Mouse (Mus musculus) heart, adult 10 weeks (tissue): ENCODE data around the gene Ssrp1. TPM values are rescaled to one million over a fixed set of nuclear protein-coding genes. Genes with fewer than 3 reads are reported as not detected.

Experiments
- polyA plus RNA-seq: library from polyadenylated mRNA; stranded (reverse); fragments of 350-450 nt; fragmentation: Illumina TruSeq; extraction: RNeasy Lipid Tissue Mini Kit (QIAGEN cat#74804); gene quantifications from one replicate; pipeline ENCODE4 v1.2.3, GENCODE M21; 2014; ENCODE audit warnings: low read depth, low replicate concordance

Ssrp1 gene
- 57.6 TPM for polyA plus RNA-seq

GRCm38 (mm10) chr2:85037047-85038026 lies at the start of gene Ssrp1, which contains the start of gene P2rx3:
TSS of gene Ssrp1 (plus strand) at chr2:85037234.
TSS of gene P2rx3 (minus strand) at chr2:85037462.

DNA sequence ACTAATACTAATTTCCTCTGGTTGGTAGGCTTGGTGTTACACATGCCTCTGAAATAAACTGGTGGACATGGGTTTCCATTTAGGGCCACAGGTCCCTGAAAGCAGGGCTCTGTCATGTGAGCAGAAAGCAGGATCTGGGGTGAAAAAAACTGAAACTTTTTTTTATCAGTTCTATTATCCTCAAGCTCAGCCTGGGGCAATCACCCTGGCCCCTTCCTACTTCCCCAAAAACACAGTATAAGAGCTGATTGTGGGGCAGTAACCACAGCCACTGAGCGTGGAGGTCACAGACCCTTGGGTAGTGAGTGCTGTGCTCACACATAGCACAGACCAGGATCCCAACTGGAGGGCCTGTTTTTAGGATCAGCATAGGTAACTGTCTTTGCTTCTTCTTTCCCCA lies 49.1 kb upstream of the Ssrp1 start, which contains the start of gene Prg3:
TSS of gene Prg3 (plus strand) at position 286 of the 400 bp plus-strand sequence.

GRCm38 (mm10) chr2:85047596-85048167 lies 10.6 kb downstream of the Ssrp1 start, which contains the start of gene Tnks1bp1:
TSS of gene Tnks1bp1 (plus strand) at chr2:85048022.

Other genes starting within 250 kb of the Ssrp1 start
- gene Ube2l6, start 238.4 kb upstream of the Ssrp1 start, polyA plus RNA-seq = 20.4 TPM
- gene Smtnl1, start 214.6 kb upstream of the Ssrp1 start, polyA plus RNA-seq = not detected
- gene Timm10, start 210.2 kb upstream of the Ssrp1 start, polyA plus RNA-seq = 113 TPM
- 2.1 TPM for gene Slc43a1, start 198.4 kb upstream of the Ssrp1 start, polyA plus RNA-seq
- 1.5 TPM for gene Rtn4rl2, start 150.5 kb upstream of the Ssrp1 start, polyA plus RNA-seq
- 77.8 TPM for gene Slc43a3, start 100.7 kb upstream of the Ssrp1 start, polyA plus RNA-seq
- gene Prg2, start 56.8 kb upstream of the Ssrp1 start, polyA plus RNA-seq = not detected
- gene Prg3, start 49.0 kb upstream of the Ssrp1 start, polyA plus RNA-seq = not detected
- gene P2rx3, start 228 bp downstream of the Ssrp1 start, polyA plus RNA-seq = 1.2 TPM
- 28.0 TPM for gene Tnks1bp1, start 10.8 kb downstream of the Ssrp1 start, polyA plus RNA-seq
- 14.7 TPM for gene Aplnr, start 99.0 kb downstream of the Ssrp1 start, polyA plus RNA-seq
- 1.3 TPM for gene Lrrc55, start 160.0 kb downstream of the Ssrp1 start, polyA plus RNA-seq